Mouse (Mus musculus): ENCODE measurements around the gene Ndufs1. TPM values are rescaled to one million over a fixed set of nuclear protein-coding genes. Genes with fewer than 3 reads are reported as not detected.
A peak's percentile ranks its signal among the peaks of the same experiment; 100 is the strongest.

Gene Ndufs1
- total RNA-seq (2021), result 100 to 1,000 TPM; 323 to 475 TPM
- long read RNA-seq, experiment 1, transcript Ndufs1-203 (19 exons, 2,590 nt), result minor isoform, 298 of 1,086 reads
- long read RNA-seq, experiment 1, transcript Ndufs1-201 (19 exons, 2,661 nt), result major isoform, 563 of 1,086 reads
- long read RNA-seq, experiment 1, partial matches to known transcripts, result 28 of 1,086 reads
- long read RNA-seq, experiment 1, other reads (novel, unspliced or antisense), result 195 of 1,086 reads
- long read RNA-seq, experiment 2, transcript Ndufs1-203 (19 exons, 2,590 nt), result minor isoform, 237 of 972 reads
- long read RNA-seq, experiment 2, transcript Ndufs1-201 (19 exons, 2,661 nt), result major isoform, 532 of 972 reads
- long read RNA-seq, experiment 2, partial matches to known transcripts, result 30 of 972 reads
- long read RNA-seq, experiment 2, other reads (novel, unspliced or antisense), result 171 of 972 reads

DNA sequence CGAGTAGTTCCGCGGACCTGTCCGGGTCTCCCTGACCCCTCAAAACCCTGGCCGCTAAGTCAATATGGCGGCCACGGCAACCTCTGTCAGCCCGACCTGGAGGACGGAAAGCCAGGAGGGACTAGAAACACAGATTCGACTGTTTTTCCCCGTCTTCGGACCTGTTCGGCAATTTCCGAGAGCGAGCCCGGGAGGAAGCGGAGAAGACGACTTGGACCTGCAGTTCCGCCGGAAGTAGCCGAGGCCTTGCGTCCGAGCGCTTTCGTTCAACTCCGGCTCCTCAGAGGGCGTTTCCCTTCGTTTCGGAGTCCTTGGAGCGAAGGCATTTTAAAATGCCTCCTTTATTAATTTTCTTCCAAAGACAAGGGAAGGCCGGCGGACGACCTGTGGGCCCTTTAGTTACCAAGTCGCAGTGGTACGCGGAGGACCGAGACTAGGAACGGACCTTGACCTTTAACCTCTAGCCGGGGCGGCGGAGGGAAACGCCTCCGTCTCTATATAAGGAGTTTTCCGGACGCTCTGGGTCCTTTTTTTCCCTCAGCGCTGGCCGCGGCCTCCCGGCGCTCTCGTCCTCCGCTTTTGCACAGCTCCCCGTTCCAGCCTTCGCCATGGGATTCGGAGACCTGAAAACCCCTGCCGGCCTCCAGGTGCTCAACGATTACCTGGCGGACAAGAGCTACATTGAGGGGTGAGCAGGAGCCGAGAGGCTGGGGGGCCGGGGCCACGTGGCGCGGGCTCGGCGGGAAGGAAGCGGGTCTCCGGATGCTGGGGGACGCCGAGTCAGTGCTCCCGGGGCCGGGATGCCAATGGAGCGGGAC is at the start of gene Ndufs1, which contains the start of gene Eef1b2:
Gene Ndufs1, minus strand, starts transcription at position 230 of the 818 bp plus-strand sequence.
Gene Eef1b2, plus strand, starts transcription at position 222 of the 818 bp plus-strand sequence.
- TF ChIP-seq CTCF (IDR thresholded peaks at IDR 0.05), result no peak; the same call in 1 of the 2 replicates
- Histone ChIP-seq H3K4me3 (peak within 1 kb of the TSS; percentile 77), H3K27ac (peak within 1 kb of the TSS; percentile 97)
- peak; percentile 98 for DNase-seq
- intact Hi-C loops (cut with DNase I), result loop anchor here (2.0 kb wide), 1 partner anchor 62 kb away; the partner anchor contains the start of gene Ino80d

DNA sequence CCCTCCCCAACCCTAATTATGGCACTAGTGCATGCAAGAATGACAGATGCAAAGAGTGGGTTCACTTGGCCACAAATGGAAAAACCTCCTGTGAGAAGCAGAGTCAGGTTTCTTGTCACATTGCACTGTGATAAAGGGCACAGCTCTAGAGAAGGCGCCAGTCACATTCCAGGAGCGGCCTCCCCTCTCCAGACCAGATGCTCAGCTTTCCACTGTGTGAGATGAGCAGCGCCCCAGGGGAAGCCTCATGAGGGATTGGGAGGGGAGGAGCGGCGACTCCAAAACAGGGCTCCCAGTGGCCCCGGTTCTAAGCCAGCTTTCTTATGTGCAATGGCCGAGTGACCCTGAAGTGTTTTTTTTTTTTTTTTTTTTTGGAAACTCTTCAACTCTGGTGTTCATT is 49.3 kb upstream of the Ndufs1 start:
- Histone ChIP-seq H3K4me3 (no peak overlapping the region), H3K27ac (no peak overlapping the region)
- intact Hi-C loops (cut with DNase I), result no loop called here
- DNase-seq, result no peak
- TF ChIP-seq CTCF (IDR thresholded peaks at IDR 0.05), result no peak

DNA sequence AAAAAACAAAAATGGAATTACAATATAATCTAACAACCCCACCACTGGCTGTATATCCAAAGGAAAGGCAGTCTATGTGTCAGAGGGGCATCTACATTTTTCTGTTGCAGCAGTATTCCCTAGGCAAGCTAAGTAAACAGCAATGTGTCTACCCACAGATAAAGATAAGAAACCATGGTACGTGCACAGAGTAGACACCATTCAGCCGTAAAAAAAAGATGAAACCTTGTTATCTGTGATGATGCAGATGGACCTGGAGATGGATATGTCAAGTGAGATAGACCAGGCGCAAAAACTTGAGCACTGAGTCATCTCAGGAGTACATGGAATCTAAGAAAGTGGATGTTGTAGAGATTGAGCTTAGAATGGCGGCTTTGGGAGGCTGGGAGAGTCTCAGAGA is 48.4 kb upstream of the Ndufs1 start:
- no peak overlapping the region for H3K4me3 ChIP-seq
- H3K27ac ChIP-seq, result no peak overlapping the region
- intact Hi-C loops (cut with DNase I), result no loop called here
- TF ChIP-seq CTCF (IDR thresholded peaks at IDR 0.05), result no peak
- no peak for DNase-seq

DNA sequence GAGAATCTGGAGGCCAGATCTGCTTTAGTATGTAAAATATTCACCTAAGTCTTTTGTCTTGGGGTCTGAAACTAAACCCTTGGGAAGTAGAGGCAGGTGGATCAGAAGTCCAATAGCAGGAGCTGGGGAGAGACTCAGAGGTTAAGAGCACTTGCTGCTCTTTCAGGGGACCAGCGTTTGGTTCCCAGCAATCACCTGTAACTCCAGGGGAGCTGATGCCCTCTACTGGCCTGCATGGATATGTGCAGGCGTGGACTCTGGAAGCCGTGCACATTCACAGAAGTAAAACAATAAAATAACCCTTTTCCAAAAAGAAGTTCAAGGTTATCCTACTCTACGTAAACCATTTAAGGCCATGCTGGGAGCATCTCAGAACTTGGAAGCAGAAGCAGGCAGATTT is 42.6 kb upstream of the Ndufs1 start:
- no peak for DNase-seq
- intact Hi-C loops (cut with DNase I), result no loop called here
- no peak for TF ChIP-seq CTCF (IDR thresholded peaks at IDR 0.05)
- H3K27ac ChIP-seq, result no peak overlapping the region
- no peak overlapping the region for H3K4me3 ChIP-seq

DNA sequence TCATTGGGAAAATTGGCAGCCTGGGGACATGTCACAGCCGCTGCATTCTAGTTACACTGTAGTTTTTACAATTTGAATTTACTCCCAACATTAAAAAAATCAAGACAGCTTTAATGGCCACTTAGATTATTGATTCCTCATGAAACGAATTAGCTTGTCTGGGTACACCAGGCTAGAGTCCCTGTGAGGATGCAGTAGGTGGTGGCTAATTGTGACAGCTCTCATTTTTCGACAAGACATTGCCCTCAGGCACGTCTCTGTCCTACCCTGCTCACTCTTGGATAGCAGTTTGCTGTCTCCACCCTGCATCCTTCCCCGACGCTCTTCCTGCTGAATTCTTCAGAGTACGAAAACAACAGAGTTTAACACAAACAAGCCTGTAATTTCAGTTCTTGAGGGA is 38.0 kb upstream of the Ndufs1 start:
- H3K27ac ChIP-seq, result peak overlapping the region; percentile 74
- intact Hi-C loops (cut with DNase I), result no loop called here
- no peak for TF ChIP-seq CTCF (IDR thresholded peaks at IDR 0.05)

DNA sequence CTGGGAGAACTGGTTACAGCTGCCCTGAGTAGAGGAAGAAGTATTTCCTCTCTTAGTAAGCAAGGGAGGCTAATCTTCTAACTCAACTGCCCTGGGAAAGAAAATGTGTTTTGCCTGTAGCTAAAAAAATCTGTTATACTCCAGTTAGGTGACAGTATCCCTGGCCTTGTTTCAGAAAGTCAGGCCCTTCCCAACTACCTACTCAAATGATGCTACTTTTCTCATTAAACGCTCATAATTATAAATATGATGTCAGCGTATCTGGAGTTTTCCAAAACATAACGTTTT is 37.6 kb upstream of the Ndufs1 start, which contains the start of gene Gpr1:
Gene Gpr1, minus strand, starts transcription at position 273 of the 288 bp plus-strand sequence.
- TF ChIP-seq CTCF (IDR thresholded peaks at IDR 0.05), result no peak
- Histone ChIP-seq H3K27ac (peak within 1 kb of the TSS; percentile 74), H3K4me3 (peak within 1 kb of the TSS; percentile 45)
- intact Hi-C loops (cut with DNase I), result no loop called here
- DNase-seq, result no peak

More for the DNA sequence above, 38.0 kb upstream of the Ndufs1 start:
- peak overlapping the region; percentile 45 for H3K4me3 ChIP-seq
- no peak for DNase-seq

DNA sequence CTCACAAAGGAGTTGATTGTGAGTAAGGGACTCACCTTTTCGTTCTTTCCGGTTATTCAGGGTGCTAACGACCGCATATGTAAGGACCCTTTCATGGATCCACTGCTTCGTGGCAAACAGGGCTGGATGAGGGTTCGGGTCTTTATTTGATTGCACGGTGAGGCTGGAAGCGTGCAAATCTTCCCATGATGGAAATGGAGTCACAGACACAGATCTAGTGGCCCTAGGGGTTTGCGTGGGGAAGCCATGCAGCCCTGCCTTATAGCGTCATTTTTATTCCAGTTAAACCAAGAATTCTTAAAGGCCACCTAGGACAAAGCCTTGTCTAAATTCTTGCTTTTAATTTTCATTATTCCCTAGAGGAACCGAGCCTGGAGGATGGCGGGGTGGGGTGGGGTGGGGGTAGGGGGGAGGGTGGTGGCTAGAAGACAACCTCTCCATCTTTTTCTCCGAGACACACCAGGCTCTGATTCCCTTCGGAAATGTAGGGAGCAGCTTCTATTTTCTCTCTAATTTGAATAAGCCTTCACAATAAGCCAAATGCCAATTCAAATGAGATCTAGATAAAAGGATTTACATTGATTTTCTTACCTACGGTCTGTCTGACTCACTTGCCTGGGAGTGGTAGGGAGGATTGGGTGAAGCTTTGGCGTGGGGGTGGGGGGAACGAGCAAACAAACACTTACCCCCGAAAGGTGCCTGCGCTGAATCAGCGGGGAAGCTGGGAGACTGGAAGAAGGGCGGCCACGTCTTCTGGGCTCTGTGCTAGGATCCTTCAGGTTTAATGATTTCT is 37.0 kb upstream of the Ndufs1 start:
- H3K27ac ChIP-seq, result peak overlapping the region; percentile 74
- peak overlapping the region; percentile 45 for H3K4me3 ChIP-seq
- intact Hi-C loops (cut with DNase I), result no loop called here
- TF ChIP-seq CTCF (IDR thresholded peaks at IDR 0.05), result no peak
- no peak for DNase-seq

DNA sequence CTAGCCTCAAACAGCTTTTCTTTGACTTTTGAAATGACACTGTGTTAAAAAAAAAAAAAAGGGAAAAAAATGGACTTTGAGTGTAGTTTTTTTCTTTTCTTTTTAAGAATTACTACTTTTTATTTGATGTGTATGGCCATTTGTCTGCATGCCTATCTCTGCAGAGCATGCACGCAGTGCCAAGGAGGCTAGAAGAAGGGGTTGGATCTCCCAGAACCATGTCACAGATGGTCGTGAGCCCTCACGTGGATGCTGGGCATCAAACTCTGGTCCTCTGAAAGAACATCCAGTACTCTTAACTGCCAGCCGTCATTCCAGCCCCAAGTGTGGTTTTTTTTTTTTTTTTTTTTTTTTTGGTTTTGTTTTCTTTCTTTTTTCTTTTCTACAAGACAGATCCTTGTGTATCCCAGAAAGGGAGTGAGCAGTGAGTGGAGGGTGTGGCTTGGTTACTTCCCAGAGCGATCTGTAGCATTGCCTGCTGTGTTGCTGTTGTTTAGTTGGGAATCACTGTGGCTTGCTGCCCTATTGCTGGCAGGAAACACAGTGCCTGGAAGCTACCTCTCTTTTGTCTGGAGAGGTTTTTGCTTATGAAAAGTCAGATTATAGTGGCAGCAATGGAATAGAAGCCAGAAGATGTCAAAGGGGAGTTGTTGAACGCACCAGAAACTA is 33.4 kb upstream of the Ndufs1 start:
- intact Hi-C loops (cut with DNase I), result no loop called here
- no peak overlapping the region for H3K27ac ChIP-seq
- no peak for TF ChIP-seq CTCF (IDR thresholded peaks at IDR 0.05)
- H3K4me3 ChIP-seq, result no peak overlapping the region
- DNase-seq, result peak; percentile 38

DNA sequence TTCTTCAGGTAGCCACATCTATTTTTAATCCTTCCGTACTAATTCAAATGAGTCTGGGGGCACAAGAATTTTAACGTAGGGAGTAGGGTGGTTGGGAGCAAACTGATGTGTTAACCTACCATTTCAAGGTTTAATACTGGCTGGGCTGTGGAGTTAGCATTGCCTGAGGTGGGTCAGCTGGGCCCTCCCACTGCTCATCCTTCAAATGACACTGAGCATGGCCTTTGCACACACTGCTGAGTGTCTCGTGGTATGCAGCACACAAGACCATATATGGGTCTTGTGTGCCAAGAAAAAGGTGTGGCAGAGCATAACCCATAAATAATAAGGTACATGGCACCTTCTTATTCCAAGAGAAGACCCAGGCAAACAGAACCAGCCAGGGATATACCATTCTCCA is 31.0 kb upstream of the Ndufs1 start:
- no peak for DNase-seq
- no peak overlapping the region for H3K27ac ChIP-seq
- H3K4me3 ChIP-seq, result no peak overlapping the region
- intact Hi-C loops (cut with DNase I), result no loop called here
- no peak for TF ChIP-seq CTCF (IDR thresholded peaks at IDR 0.05)

DNA sequence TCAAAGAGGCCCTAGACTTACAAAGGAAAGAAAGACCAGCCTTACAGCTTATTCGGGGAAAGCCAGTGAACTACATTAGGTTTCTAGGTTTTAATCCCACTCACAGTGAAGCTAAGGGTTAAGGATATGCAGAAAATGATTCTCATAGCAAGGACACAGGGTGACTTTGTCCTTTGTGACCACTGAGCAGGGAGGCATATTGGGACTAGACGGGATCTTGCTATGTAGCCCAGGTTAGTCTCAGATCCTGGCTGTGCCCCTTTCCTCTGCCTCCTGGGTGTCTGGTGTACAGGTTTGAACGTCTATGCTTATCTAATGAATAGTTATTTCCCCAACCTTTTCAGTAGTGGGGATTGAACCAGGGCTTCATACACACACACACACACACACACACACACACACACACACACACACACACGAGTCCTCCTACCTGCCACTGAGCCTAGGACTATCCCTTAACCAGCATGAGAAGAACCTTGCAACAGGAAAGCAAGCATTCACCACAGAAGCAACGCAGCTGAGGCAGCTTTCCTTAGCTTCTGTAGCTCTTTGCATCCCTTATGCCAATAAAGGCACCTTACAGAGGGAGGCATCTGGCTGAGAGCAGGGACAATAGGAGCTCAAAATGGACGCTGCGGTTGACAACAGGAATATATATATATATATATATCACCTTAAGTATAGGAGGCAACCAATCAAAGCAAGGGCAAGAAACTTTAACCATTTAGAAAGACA is 28.2 kb upstream of the Ndufs1 start:
- H3K27ac ChIP-seq, result no peak overlapping the region
- DNase-seq, result no peak
- no peak overlapping the region for H3K4me3 ChIP-seq
- no peak for TF ChIP-seq CTCF (IDR thresholded peaks at IDR 0.05)
- intact Hi-C loops (cut with DNase I), result no loop called here

DNA sequence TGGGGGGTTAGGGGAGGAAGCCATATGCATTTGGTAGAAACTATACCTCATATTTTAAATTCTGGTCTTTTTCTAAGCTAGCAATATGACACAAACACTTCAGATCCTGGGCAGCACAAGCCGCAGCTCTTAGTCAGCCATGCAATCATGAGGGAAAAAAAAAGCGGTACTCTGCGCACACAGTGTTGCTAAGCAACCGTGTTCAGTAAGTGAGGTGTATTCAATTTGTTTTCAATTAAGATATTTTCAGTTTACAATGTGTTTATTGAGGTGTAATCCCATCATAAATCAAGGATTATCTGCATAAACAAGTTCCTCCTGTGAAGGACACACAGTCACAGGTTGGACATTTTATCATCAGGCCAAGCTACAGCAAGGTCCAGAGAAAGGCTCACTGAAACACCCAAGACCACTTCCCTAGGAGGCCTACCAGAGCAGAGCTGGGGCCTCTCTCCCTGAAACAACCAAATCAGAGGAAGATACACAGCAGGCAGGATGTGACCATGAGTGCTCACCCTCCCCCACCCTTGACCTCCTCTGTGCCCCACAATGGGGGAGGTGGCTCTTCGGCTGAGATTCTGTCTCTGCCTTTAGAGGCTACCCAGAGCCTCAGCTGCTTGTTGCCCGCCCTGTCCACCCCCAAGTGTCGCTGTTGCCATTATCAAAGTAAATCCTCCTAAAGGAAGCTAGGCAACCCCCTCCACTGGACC is 27.5 kb upstream of the Ndufs1 start:
- H3K27ac ChIP-seq, result no peak overlapping the region
- intact Hi-C loops (cut with DNase I), result no loop called here
- no peak overlapping the region for H3K4me3 ChIP-seq
- DNase-seq, result no peak
- peak; percentile 17; the same call in 1 of the 2 replicates for TF ChIP-seq CTCF (IDR thresholded peaks at IDR 0.05)

Measured in gastrocnemius, adult 2 months (tissue).